Mouse (Mus musculus): ENCODE measurements at regions not wholly inside any gene's neighbourhood (a gene's known extent, or its start where the extent isn't known, plus 50 kb on each side); places are given as distances from the start of the nearest gene placed in this dataset.
"Not testable (repeated sequence)": the region's sequence is repeated elsewhere in the genome, so short reads cannot be mapped to it uniquely, and the experiment has no call there.

- 74% methylated on average over 6 of the region's 6 CpGs for WGBS
- DNase-seq (ENCODE audit: low spot score, missing footprints) (peak; percentile 47), ATAC-seq (ENCODE audit: low FRiP score) (no peak)
- Histone ChIP-seq H3K36me3 (ENCODE audit: control insufficient read depth, insufficient read depth, low read length) (no peaks in the 10 kb centered on the region), H3K4me3 (ENCODE audit: low read depth, low read length) (no peak overlapping the region), H3K9ac (ENCODE audit: low read length) (no peak overlapping the region), H3K27ac (ENCODE audit: low read depth, low read length) (no peak overlapping the region), H3K4me2 (no peak overlapping the region), H3K27me3 (ENCODE audit: control insufficient read depth, insufficient read depth, low read length) (no peaks in the 10 kb centered on the region), H3K9me3 (ENCODE audit: control insufficient read depth, low read length) (no peaks in the 10 kb centered on the region), H3K4me1 (ENCODE audit: control insufficient read depth, insufficient read depth, low read length) (no peaks in the 10 kb centered on the region)
Observed at GRCm38 (mm10) chr7:63998995-63999960, 60.6 kb upstream of the Klf13 start.

- DNase-seq (ENCODE audit: low spot score, missing footprints) (peak; percentile 51), ATAC-seq (ENCODE audit: low FRiP score) (no peak)
- no peaks in the 10 kb centered on the region for H3K36me3 ChIP-seq (ENCODE audit: control insufficient read depth, insufficient read depth, low read length)
- H3K9me3 ChIP-seq (ENCODE audit: control insufficient read depth, low read length): no peaks in the 10 kb centered on the region
- no peak overlapping the region for H3K4me3 ChIP-seq (ENCODE audit: low read depth, low read length)
- no peak overlapping the region for H3K9ac ChIP-seq (ENCODE audit: low read length)
- 81% methylated on average over 3 of the region's 3 CpGs for WGBS
- H3K4me2 ChIP-seq: no peak overlapping the region
- H3K27ac ChIP-seq (ENCODE audit: low read depth, low read length): no peak overlapping the region
- H3K27me3 ChIP-seq (ENCODE audit: control insufficient read depth, insufficient read depth, low read length): no peaks in the 10 kb centered on the region
- no peaks in the 10 kb centered on the region for H3K4me1 ChIP-seq (ENCODE audit: control insufficient read depth, insufficient read depth, low read length)
Observed at GRCm38 (mm10) chr7:63997997-63998396, 59.3 kb upstream of the Klf13 start.

- Histone ChIP-seq H3K9ac (ENCODE audit: low read length) (no peak overlapping the region), H3K36me3 (ENCODE audit: control insufficient read depth, insufficient read depth, low read length) (no peaks in the 10 kb centered on the region), H3K4me3 (ENCODE audit: low read depth, low read length) (no peak overlapping the region), H3K27me3 (ENCODE audit: control insufficient read depth, insufficient read depth, low read length) (no peaks in the 10 kb centered on the region), H3K4me1 (ENCODE audit: control insufficient read depth, insufficient read depth, low read length) (no peaks in the 10 kb centered on the region), H3K27ac (ENCODE audit: low read depth, low read length) (no peak overlapping the region), H3K9me3 (ENCODE audit: control insufficient read depth, low read length) (no peaks in the 10 kb centered on the region), H3K4me2 (no peak overlapping the region)
- DNase-seq (ENCODE audit: low spot score, missing footprints) (no peak), ATAC-seq (ENCODE audit: low FRiP score) (no peak)
- WGBS: 83% methylated on average over 6 of the region's 6 CpGs
Observed at GRCm38 (mm10) chr7:63996581-63997098, 57.9 kb upstream of the Klf13 start.

GRCm38 (mm10) chr7:63995255-63995980 is 56.7 kb upstream of the Klf13 start:
- Histone ChIP-seq H3K27ac (ENCODE audit: low read depth, low read length) (no peak overlapping the region), H3K36me3 (ENCODE audit: control insufficient read depth, insufficient read depth, low read length) (no peaks in the 10 kb centered on the region), H3K27me3 (ENCODE audit: control insufficient read depth, insufficient read depth, low read length) (no peaks in the 10 kb centered on the region), H3K4me3 (ENCODE audit: low read depth, low read length) (no peak overlapping the region), H3K4me1 (ENCODE audit: control insufficient read depth, insufficient read depth, low read length) (no peaks in the 10 kb centered on the region), H3K9ac (ENCODE audit: low read length) (no peak overlapping the region), H3K4me2 (no peak overlapping the region), H3K9me3 (ENCODE audit: control insufficient read depth, low read length) (no peaks in the 10 kb centered on the region)
- no peak for ATAC-seq (ENCODE audit: low FRiP score)
- peak; percentile 54 for DNase-seq (ENCODE audit: low spot score, missing footprints)
- WGBS: 94% methylated on average over 3 of the region's 3 CpGs

GRCm38 (mm10) chr7:63994769-63995168 is 56.1 kb upstream of the Klf13 start:
- not testable (repeated sequence) for H3K4me2 ChIP-seq; ATAC-seq (ENCODE audit: low FRiP score); H3K4me1 ChIP-seq (ENCODE audit: control insufficient read depth, insufficient read depth, low read length); H3K27me3 ChIP-seq (ENCODE audit: control insufficient read depth, insufficient read depth, low read length); H3K9ac ChIP-seq (ENCODE audit: low read length); H3K27ac ChIP-seq (ENCODE audit: low read depth, low read length); H3K36me3 ChIP-seq (ENCODE audit: control insufficient read depth, insufficient read depth, low read length); H3K4me3 ChIP-seq (ENCODE audit: low read depth, low read length); H3K9me3 ChIP-seq (ENCODE audit: control insufficient read depth, low read length)
- peak; percentile 6 for DNase-seq (ENCODE audit: low spot score, missing footprints)
- WGBS: 82% methylated on average over 3 of the region's 3 CpGs

GRCm38 (mm10) chr7:63992155-63992554 is 53.4 kb upstream of the Klf13 start:
- 93% methylated on average over 13 of the region's 13 CpGs for WGBS
- DNase-seq (ENCODE audit: low spot score, missing footprints) (peak; percentile 35), ATAC-seq (ENCODE audit: low FRiP score) (no peak)

GRCm38 (mm10) chr7:63991085-63992010 is 52.6 kb upstream of the Klf13 start:
- no peak overlapping the region for H3K4me3 ChIP-seq (ENCODE audit: low read depth, low read length)
- H3K36me3 ChIP-seq (ENCODE audit: control insufficient read depth, insufficient read depth, low read length): no peaks in the 10 kb centered on the region
- no peak for ATAC-seq (ENCODE audit: low FRiP score)
- H3K9me3 ChIP-seq (ENCODE audit: control insufficient read depth, low read length): no peaks in the 10 kb centered on the region
- peak; percentile 66 for DNase-seq (ENCODE audit: low spot score, missing footprints)
- WGBS: 92% methylated on average over 12 of the region's 12 CpGs
- no peak overlapping the region for H3K27ac ChIP-seq (ENCODE audit: low read depth, low read length)
- no peaks in the 10 kb centered on the region for H3K27me3 ChIP-seq (ENCODE audit: control insufficient read depth, insufficient read depth, low read length)
- H3K9ac ChIP-seq (ENCODE audit: low read length): no peak overlapping the region
- peaks cover 4% of the 10 kb centered on the region for H3K4me1 ChIP-seq (ENCODE audit: control insufficient read depth, insufficient read depth, low read length)
- no peak overlapping the region for H3K4me2 ChIP-seq

More at GRCm38 (mm10) chr7:63992155-63992554, 53.4 kb upstream of the Klf13 start:
- no peaks in the 10 kb centered on the region for H3K27me3 ChIP-seq (ENCODE audit: control insufficient read depth, insufficient read depth, low read length)
- H3K9me3 ChIP-seq (ENCODE audit: control insufficient read depth, low read length): no peaks in the 10 kb centered on the region
- no peak overlapping the region for H3K27ac ChIP-seq (ENCODE audit: low read depth, low read length)
- H3K4me1 ChIP-seq (ENCODE audit: control insufficient read depth, insufficient read depth, low read length): no peaks in the 10 kb centered on the region
- H3K36me3 ChIP-seq (ENCODE audit: control insufficient read depth, insufficient read depth, low read length): no peaks in the 10 kb centered on the region
- H3K4me3 ChIP-seq (ENCODE audit: low read depth, low read length): no peak overlapping the region
- H3K4me2 ChIP-seq: no peak overlapping the region
- no peak overlapping the region for H3K9ac ChIP-seq (ENCODE audit: low read length)

- Histone ChIP-seq H3K4me2 (no peak overlapping the region), H3K27ac (ENCODE audit: low read depth, low read length) (no peak overlapping the region), H3K9me3 (ENCODE audit: control insufficient read depth, low read length) (no peaks in the 10 kb centered on the region), H3K4me3 (ENCODE audit: low read depth, low read length) (no peak overlapping the region), H3K36me3 (ENCODE audit: control insufficient read depth, insufficient read depth, low read length) (no peaks in the 10 kb centered on the region), H3K27me3 (ENCODE audit: control insufficient read depth, insufficient read depth, low read length) (no peaks in the 10 kb centered on the region), H3K9ac (ENCODE audit: low read length) (no peak overlapping the region), H3K4me1 (ENCODE audit: control insufficient read depth, insufficient read depth, low read length) (peaks cover 4% of the 10 kb centered on the region)
- 78% methylated on average over 8 of the region's 8 CpGs for WGBS
- DNase-seq (ENCODE audit: low spot score, missing footprints) (peak; percentile 54), ATAC-seq (ENCODE audit: low FRiP score) (no peak)
Observed at GRCm38 (mm10) chr7:63990312-63991028, 51.8 kb upstream of the Klf13 start.
